Mouse (Mus musculus) C2C12 (cell line): ENCODE data around the gene Car10.

Experiments
- CTCF ChIP-seq: IDR thresholded peaks from one replicate; pipeline ENCODE4 v1.5.1; 2011; ENCODE audit not compliant: control insufficient read depth, insufficient read depth, insufficient read length
- FOSL1 ChIP-seq: IDR thresholded peaks from one replicate; pipeline ENCODE4 v1.8.0; 2011; ENCODE audit warnings: mild to moderate bottlenecking, low read length; ENCODE audit not compliant: poor library complexity, insufficient read depth, severe bottlenecking
- MAX ChIP-seq: IDR thresholded peaks from one replicate; pipeline ENCODE4 v1.6.1; 2011; ENCODE audit warnings: mild to moderate bottlenecking, control low read depth
- MYOG ChIP-seq: IDR thresholded peaks from one replicate; pipeline ENCODE4 v1.6.1; 2011; ENCODE audit not compliant: control insufficient read depth, insufficient read length; ENCODE audit errors: extremely low read depth

DNA sequence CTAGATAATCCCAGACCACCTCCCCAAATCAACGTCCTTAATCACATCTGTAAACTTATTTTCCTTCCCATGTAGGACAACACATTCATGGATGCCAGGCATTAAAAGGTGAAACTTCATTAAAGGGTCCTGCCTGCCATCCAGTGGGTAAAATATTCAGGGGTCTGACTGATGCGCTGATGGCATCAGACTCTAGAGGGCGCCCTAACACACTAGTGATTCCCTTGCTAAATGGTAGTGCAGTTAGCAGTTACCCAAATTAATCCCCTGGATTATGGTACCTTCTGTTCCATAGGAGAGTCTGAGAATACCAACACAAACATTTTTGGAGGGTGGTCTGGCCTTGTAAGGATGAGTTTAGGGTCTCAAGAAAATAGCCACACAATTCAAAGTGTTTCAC, 453.1 kb downstream of the Car10 start:
- TF ChIP-seq CTCF (no peak), MYOG (no peak), FOSL1 (no peak), MAX (no peak)
